Mouse (Mus musculus): ENCODE results near the gene Entpd2.

Entpd2 gene

GRCm38 (mm10) chr2:25395721-25396596 lies at the start of gene Entpd2:
TSS of gene Entpd2 (plus strand) at chr2:25395874.
- no peak for DNase-seq (ENCODE audit: low spot score in 2 of 2)

GRCm38 (mm10) chr2:25348162-25348561 lies 47.5 kb upstream of the Entpd2 start:
- no peak for DNase-seq (ENCODE audit: low spot score in 2 of 2)

DNA sequence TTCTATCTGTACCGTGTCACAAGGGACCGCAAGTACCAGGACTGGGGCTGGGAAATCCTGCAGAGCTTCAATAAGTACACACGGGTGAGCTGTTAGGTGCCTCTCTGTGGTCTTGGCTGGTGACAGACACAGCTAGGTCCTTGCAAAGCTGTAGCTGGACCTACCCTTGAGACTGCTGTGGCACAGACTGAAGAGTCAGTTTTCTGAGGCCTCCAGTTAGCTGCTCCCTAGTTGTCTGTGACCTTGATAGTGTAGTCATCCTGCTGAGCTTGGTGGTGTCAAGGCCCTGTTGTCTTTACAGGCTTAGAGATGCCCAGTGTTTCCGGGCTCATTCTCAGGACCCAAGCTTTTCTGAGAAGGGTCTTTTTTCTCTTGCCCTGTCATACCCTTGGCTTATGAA lies 46.2 kb upstream of the Entpd2 start:
- DNase-seq (ENCODE audit: low spot score in 2 of 2), result no peak

DNA sequence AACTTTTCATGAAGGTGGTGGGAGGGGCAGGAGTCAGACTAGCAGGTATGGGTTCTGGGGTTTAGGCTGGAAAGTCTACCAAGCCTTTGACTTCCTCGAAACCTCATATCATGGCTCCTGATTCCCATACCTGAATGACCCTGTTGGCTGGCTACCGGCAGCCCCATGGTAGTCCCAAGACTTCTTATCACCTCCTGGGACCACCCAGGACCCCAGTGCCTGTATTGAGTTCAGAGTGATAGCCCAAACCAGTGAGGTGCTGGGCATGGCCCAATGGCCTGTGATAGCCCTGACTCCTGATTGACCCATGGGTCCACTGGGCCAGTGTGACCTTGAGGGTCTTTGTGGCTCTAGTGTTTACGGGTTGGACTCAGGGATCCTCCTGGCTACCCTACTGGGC lies 45.0 kb upstream of the Entpd2 start:
- no peak for DNase-seq (ENCODE audit: low spot score in 2 of 2)

DNA sequence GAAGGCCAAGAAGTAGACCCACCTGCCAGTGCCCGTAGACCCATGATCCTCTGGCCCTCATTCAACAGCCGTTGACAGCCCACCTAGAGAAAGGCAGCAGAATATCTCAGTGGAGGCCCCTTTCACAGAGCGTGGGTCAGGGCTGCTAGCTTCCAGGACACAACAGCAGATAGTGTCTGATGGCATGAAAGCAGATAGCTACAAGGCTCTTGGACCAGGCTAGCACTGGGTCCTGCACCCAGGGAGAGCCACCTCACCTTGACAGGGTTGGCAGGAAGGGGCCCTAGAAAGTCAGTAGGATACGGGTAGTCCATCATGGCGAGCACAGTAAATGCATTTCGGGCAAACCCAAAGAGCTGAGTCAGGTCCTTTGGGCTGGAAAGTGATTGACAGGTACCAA lies 41.5 kb upstream of the Entpd2 start:
- no peak for DNase-seq (ENCODE audit: low spot score in 2 of 2)

GRCm38 (mm10) chr2:25355419-25356066 lies 40.1 kb upstream of the Entpd2 start:
- DNase-seq (ENCODE audit: low spot score in 2 of 2), result no peak

- peak; percentile 89 to 93 for DNase-seq (ENCODE audit: low spot score in 2 of 2)
Measured at GRCm38 (mm10) chr2:25356208-25357079, 39.2 kb upstream of the Entpd2 start, which contains the start of gene Dpp7. TSS of gene Dpp7 (minus strand) at chr2:25356359.

GRCm38 (mm10) chr2:25359848-25360247 lies 35.8 kb upstream of the Entpd2 start:
- no peak for DNase-seq (ENCODE audit: low spot score in 2 of 2)

- DNase-seq (ENCODE audit: low spot score in 2 of 2), result no peak
Measured at GRCm38 (mm10) chr2:25363478-25364178, 32.0 kb upstream of the Entpd2 start.

DNA sequence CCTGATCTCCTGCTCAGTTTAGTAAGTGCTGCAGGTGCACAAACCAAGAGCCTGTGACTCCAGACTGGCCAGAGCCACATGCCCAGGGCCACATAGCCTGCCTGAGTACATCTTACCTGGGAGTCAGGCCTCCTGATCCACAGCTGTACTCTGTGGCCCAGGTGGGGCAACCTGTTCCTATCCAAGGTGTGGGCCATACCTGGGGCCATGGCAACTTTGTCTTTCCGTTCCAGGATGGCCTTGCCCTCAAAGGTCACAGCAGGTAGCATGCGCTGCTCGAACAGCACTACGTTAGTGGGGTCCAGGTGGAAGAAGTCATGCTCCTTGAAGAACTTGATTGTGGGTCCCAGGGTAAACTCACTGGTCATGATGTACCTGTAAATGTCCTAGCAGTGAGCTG lies 31.4 kb upstream of the Entpd2 start:
- no peak for DNase-seq (ENCODE audit: low spot score in 2 of 2)

- no peak for DNase-seq (ENCODE audit: low spot score in 2 of 2)
Measured at GRCm38 (mm10) chr2:25364761-25365090, 30.9 kb upstream of the Entpd2 start.

- DNase-seq (ENCODE audit: low spot score in 2 of 2), result peak; percentile 70 to 74
Measured at GRCm38 (mm10) chr2:25365091-25365761, 30.4 kb upstream of the Entpd2 start, which contains the start of gene Uap1l1. TSS of gene Uap1l1 (minus strand) at chr2:25365682.

- DNase-seq (ENCODE audit: low spot score in 2 of 2), result no peak
Measured at GRCm38 (mm10) chr2:25369996-25370395, 25.7 kb upstream of the Entpd2 start.

- peak; percentile 93 to 95 for DNase-seq (ENCODE audit: low spot score in 2 of 2)
Measured at GRCm38 (mm10) chr2:25371764-25372643, 23.7 kb upstream of the Entpd2 start, which contains the start of gene Sapcd2. TSS of gene Sapcd2 (plus strand) at chr2:25372321.

DNA sequence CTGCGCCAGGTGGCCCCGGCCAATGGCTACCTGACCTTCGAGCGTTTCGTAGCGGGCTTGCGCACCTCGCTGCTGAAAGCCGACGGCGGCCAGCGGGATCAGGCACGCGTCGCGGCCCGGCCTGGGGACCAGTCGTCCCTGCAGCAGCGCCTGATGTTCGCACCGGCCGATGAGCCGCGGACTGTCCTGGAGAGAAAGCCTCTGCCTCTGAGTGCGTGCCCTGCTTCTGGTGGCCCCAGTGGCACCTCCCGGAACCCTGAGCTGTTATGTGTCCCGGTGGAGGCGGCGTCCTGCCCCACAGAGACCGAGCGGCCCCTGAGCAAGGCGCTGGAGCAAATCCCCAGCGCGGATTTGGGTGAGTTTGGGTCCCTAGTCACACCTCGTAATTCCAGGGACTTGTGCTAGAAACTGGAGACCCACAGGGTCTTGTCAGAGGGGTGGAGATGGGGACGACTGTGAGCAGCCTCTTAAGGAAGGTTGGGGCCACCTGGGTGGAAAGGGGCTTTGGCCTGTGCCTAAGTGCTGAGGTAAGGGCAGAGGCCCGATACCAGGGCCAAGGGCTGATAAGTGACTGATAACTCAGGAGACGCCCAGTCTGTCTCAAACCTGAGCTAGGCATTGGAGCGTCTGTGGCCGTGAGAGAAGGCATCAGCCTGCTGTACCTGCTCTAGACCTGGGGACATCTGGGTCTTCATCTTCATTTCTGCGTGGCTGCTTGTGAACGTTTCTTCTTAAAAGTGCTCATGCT lies 22.9 kb upstream of the Entpd2 start:
- DNase-seq (ENCODE audit: low spot score in 2 of 2), result no peak

DNA sequence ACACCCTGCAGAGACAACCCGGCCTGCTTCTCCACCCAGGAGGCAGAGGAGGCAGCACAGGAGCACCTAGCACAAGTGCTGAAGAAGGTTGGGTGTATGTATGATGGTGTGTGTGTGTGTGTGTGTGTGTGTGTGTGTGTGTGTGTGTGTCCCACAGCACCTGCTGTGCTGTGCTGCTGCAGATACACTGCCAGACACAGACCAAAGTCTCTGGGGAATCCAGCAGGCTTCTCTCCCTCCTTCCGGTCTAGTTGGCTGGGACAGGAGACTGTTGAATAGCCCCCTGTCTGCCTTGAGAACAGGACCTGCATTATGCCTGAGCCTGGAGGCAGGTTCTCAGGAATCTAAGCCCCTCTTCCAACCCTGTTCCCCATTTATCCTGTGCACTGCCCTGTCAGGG lies 22.2 kb upstream of the Entpd2 start:
- peak in 1 of 2 experiments; percentile 63 for DNase-seq (ENCODE audit: low spot score in 2 of 2)

DNA sequence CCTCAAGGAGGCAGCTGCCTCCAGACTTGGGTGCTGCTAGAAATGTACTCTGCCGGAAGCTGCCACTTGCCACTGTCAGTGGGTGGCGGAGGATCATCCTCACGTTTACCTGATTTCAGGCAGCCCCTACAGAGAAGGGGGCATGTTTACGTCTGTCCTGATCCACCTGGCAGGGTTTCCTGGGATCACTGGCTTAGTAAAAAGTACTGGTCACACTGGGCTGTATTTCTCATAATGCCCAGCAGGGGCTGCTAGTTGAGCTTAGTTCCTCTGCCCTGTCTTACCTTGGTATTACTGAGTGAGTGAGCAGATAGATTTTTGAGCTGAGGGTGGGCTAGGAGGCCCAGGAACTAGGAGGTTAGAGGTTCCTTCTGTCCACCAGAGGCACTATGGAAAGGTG lies 19.1 kb upstream of the Entpd2 start:
- peak in 1 of 2 experiments; percentile 75 for DNase-seq (ENCODE audit: low spot score in 2 of 2)

- DNase-seq (ENCODE audit: low spot score in 2 of 2), result no peak
Measured at GRCm38 (mm10) chr2:25384492-25384891, 11.2 kb upstream of the Entpd2 start.

- DNase-seq (ENCODE audit: low spot score in 2 of 2), result no peak
Measured at GRCm38 (mm10) chr2:25391266-25391665, 4.4 kb upstream of the Entpd2 start.

All from right cerebral cortex, postnatal 10 days (tissue).